Mouse (Mus musculus) gastrocnemius, adult 18-20 months (tissue): ENCODE results near the gene Snrnp200. TPM values are rescaled to one million over a fixed set of nuclear protein-coding genes. Genes with fewer than 3 reads are reported as not detected.
"Not testable (repeated sequence)": the region's sequence is repeated elsewhere in the genome, so short reads cannot be mapped to it uniquely, and the experiment has no call there.

Source experiments
- DNase-seq: peaks from one replicate; pipeline ENCODE4 v3.0.0; 2021; ENCODE audit warnings: low spot score
- long read RNA-seq, 2 experiments: library from polyadenylated mRNA; stranded (forward); transcript quantifications; one replicate each; pipeline ENCODE4 v2.0.0; 2021
- total RNA-seq, 2 experiments: library from RNA; stranded (reverse); gene quantifications; 2 replicates each; pipeline ENCODE4 v1.2.3; 2021

Snrnp200 gene
- 10 to 100 TPM; 47.2 TPM for total RNA-seq
- long read RNA-seq, experiment 1, full-length matches to known transcripts: 29 of 53 reads
- long read RNA-seq, experiment 1, partial matches to known transcripts: 9 of 53 reads
- long read RNA-seq, experiment 1, other reads (novel, unspliced or antisense): 15 of 53 reads
- long read RNA-seq, experiment 2, full-length matches to known transcripts: 24 of 50 reads
- long read RNA-seq, experiment 2, partial matches to known transcripts: 24 of 50 reads
- long read RNA-seq, experiment 2, other reads (novel, unspliced or antisense): 2 of 50 reads

DNA sequence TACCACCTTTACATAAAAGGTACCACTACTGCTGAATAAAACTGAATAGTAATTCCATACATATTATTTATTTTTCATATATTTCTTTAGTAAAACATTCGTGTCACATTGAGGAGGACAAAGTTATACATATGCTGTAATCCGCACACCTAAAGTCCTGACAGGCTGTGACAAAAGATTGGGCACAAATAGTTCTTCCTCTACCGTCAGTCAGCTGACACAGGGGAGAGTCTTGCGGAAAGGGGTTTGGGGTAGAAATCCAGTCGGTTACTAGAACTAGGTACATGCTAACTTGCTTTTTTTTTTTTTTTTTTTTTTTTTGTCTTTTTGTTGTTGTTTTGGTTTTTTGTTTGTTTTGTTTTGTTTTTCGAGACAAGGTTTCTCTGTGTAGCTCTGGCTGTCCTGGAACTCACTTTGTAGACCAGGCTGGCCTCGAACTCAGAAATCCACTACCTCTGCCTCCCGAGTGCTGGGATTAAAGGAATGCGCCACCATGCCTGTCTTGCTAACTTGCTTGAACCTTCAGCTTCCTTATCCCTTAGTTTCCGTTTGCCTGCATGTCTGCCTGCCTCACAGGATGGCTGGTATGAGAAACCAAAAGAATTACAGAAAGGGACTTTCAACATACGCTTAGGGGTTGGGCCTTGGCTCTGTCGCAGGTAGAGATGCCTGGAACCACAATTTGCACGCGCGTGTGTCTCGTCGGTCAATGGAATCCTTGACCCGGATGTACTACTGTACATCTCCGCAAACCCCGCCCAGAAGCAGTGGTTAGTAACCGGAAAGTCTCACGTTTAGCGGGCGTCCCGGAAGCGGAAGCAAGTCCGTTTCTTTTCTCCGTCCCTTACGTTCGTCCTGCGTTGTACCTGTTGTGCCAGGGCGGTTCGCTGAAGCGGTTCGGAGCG lies at the start of gene Snrnp200, which contains the start of gene 1810024B03Rik:
TSS of gene Snrnp200 (plus strand) at position 840 of the 905 bp plus-strand sequence.
TSS of gene 1810024B03Rik (minus strand) at position 734 of the 905 bp plus-strand sequence.
- peak; percentile 96 for DNase-seq

DNA sequence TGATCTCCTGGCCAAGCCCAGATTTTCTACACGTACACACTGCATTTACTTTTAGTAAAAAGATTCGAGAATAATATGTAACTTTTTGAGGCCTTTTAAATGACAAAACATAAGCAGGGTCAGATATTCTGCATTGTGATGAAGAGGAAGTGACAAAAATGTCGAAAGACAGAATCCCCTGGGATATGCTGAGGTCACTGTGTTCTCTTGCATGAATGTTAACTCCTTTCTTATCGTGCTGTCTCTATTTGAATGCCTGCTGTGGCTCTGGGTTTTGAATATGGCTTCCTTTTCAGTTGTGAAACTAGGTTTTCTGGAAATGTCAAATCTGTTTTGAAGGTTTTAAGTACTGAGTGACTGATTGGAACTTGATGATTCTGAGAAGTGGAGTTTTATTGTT lies 42.5 kb upstream of the Snrnp200 start:
- no peak for DNase-seq

DNA sequence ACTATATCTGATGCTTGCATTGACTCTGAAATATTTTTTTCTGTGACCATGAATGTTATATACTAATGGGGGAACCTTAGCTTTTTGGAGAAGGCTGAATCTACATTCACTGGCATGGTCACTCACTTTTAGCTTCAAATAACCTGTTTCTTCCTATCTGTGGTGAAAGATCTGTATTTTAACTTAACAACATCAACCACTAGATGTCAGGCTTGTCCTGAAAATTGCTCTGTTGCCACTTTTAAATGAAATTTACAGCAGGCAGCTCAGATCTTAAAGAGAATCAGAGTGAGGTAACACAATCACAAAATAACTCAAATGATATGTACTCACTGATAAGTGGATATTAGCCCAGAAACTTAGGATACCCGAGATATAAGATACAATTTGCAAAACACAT lies 41.9 kb upstream of the Snrnp200 start:
- DNase-seq: peak; percentile 36

DNA sequence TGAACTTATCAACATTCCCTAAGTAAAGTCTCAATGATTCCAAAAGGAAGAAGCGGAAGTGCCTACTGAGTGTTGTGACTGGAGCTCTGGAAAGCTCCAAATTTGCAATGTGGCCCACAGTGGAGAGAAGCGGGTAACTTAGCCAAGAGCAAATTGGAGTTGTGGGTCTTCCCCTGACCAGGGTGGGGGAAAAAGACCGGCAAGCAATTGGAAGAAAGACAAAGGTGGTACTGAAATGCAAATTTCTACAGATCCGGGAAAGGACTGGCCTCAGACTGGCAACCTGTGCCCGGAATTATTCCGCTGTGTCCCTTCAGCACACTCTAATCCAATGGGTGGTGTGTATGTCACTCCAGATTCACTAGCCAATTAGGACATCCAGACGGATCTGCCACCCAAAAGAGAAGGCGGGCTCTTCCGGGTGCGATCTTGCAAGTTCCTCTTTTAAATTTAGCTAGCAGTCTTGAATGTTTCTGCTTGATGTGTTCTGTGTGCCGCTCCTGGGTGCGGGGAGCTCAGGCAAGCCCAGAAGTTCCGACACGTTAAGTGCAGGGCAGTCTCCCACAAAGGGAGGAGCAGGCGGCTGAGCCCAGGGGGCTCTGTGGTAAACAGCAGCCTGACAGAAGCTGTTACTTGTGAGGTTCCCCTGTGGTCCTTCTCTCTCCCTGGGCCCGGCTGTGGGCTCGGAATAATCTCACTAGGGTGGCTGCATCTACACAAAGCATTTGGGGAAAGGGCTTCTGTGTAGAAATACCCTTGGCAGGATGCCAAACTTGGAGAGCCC lies 25.4 kb upstream of the Snrnp200 start:
- DNase-seq: peak; percentile 83

DNA sequence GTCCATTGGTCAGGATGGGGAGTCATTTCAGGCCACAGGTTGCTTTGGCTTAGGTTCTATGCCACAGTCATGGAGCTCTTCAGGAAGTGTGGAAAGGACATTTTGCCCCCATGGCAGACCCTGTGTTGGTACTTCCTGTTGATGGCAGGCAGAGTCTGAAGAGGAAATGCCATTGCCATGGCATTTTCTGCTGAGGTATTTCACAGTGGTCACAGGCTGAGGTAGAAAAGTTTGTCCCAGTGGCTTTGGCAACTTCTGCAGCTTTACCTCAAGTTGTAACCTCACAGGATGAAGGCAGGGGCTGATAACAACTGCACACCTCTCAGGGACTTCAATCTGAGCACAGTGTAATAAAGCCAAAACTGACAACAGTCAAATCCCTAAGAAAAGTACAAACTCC lies 18.6 kb upstream of the Snrnp200 start:
- no peak for DNase-seq

DNA sequence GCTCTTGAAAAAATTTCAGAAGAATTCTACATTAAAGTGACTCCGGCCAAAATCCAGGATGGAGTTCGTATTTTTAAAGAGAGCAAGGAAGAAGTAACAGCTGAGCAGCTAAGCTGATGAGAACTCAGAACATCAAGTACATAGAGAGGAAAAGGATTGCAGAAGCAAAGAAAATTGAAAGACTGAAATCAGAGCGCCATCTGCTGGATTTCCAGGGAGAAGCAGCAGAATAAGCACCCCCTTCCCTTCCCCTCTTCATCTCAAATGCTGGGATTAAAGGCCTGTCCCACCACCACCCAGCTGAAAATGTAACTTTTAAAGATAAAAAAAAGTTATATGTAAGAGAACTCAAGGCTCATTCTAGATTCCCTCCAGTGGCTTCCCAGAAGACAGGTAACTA lies 3.3 kb upstream of the Snrnp200 start:
- peak; percentile 53 for DNase-seq

DNA sequence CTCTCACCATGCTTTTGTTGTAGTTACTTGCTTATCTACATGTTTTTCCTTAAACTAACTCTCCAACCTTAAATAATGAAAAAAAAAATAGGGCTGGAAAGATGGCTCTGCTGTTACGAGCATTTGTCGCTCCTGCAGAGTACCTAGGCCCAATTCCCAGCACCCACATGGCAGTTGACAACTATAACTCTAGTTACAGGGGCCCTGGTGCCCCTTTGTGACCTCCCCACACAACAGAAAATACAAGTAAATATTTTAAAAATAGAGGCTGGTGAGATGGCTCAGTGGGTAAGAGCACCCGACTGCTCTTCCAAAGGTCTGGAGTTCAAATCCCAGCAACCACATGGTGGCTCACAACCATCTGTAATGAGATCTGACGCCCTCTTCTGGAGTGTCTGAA lies 2.2 kb upstream of the Snrnp200 start:
- not testable (repeated sequence) for DNase-seq

DNA sequence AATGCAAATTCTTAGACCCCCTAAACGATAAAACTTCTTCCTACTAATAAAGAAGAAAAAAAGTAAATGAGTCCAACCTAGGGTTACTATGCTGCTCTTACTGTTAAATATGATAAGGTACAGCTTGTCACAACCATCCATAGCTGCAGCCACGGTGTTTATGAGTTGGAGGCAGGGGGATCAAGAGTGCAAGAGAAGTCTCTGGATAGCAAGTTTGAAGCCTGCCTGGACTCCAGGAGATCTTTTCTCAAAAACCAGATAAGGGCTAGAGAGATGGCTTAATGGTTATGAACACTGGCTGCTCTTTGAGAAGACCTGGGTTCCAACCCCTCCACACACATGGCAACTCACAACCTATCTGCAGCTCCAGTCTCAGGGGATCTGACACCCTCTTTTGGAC lies 1.3 kb upstream of the Snrnp200 start:
- no peak for DNase-seq

DNA sequence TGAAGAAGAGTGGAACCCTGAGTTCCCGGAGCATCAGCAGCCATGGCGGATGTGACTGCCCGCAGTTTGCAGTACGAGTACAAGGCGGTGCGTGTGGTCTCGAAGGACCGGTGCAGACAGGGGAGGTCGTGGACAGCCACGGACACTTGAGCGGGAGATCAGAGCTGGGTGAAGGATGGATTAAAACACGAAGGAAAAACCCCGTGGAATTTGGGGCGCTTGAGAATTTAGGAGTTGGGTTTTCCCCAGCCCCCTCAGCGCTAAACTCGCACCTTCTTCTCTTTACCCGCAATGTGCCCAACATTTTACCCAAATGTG lies 225 bp downstream of the Snrnp200 start:
- DNase-seq: no peak

DNA sequence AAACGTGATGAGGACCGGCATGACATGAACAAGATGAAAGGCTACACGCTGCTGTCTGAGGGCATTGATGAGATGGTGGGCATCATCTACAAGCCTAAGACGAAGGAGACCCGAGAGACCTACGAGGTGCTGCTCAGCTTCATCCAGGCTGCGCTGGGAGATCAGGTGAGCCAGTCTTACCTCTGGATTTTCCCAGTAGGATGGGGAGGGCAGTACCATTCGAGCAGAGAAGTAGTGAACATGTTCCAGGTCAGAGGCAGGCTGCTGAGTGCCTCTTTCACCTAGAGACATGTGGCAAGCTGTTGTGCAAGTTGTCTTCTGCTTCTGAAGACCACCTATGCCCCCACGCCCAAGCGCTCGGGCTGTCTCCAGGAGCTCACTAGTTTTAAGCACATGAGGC lies 2.5 kb downstream of the Snrnp200 start:
- DNase-seq: no peak

DNA sequence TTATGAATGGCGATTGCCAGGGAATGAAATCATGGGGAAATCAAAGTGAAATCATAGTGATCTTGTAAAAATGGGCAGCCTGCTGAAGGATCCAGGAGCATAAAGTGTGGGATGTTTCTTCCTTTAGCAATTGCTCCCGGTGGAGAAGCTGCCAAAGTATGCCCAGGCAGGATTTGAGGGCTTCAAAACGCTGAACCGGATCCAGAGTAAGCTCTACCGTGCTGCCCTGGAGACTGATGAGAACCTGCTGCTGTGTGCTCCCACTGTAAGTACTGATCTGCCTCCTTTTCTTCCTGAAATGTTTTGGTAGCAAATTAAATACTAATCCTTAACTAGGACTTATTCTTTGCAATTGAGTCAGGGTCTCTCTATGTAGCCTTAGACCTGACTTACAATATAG lies 9.6 kb downstream of the Snrnp200 start:
- DNase-seq: no peak

DNA sequence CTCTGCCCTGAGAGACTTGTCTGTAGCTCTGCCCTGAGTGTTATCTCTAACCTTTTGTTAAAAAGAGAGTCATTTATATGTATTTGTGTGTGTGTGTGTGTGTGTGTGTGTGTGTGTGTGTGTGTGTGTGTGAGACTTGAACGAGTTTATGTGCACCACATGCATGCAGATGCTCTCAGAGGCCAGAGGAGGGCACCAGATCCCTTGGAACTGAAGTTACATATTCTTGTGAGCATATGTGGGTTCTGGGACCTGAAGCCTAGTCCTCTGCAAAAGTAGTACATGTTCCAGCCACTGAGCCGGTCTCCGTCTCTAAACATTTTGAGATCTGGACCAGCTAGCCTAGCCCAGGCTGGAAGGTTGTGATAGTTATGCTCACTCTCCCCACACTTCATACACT lies 17.1 kb downstream of the Snrnp200 start:
- no peak for DNase-seq

DNA sequence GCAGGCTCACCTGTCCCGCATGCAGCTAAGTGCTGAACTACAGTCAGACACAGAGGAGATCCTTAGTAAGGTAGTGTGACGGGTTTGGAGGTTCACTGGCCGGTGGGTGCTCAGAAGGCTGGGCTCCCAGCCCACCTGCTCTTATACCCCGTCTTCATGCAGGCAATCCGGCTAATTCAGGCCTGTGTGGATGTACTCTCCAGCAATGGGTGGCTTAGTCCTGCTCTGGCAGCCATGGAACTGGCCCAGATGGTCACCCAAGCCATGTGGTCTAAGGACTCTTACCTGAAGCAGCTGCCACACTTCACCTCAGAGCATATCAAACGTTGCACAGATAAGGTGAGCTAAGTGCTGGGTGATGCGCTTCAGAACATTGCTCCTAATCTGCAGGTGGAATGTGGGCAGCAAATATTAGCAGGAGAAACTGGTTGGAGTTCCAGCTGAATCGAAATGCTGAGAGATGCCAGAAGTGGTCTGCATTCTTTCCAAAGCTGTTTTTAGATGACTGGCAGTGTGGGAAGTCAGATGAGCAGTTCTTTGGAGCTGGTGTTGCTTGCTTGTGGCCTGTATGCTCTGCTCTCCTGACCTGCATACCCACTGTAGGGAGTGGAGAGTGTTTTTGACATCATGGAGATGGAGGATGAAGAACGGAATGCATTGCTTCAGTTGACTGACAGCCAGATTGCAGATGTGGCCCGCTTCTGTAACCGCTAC lies 29.9 kb downstream of the Snrnp200 start:
- DNase-seq: no peak

DNA sequence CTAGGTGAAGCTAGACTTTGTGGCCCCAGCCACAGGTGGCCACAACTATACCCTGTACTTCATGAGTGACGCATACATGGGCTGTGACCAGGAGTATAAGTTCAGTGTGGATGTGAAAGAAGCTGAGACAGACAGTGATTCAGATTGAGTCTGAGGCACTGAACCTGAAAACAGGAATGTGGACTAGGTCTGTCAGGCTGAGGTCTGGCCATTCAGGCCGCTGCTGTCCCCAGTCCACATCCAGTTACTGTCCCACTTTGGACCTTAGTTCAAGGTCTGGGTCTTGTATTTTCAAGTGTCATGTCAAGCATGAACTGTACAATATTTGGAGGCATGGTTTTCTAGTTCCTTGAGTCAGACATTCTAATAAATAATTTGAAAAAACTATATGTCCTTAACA lies 31.9 kb downstream of the Snrnp200 start:
- DNase-seq: no peak

DNA sequence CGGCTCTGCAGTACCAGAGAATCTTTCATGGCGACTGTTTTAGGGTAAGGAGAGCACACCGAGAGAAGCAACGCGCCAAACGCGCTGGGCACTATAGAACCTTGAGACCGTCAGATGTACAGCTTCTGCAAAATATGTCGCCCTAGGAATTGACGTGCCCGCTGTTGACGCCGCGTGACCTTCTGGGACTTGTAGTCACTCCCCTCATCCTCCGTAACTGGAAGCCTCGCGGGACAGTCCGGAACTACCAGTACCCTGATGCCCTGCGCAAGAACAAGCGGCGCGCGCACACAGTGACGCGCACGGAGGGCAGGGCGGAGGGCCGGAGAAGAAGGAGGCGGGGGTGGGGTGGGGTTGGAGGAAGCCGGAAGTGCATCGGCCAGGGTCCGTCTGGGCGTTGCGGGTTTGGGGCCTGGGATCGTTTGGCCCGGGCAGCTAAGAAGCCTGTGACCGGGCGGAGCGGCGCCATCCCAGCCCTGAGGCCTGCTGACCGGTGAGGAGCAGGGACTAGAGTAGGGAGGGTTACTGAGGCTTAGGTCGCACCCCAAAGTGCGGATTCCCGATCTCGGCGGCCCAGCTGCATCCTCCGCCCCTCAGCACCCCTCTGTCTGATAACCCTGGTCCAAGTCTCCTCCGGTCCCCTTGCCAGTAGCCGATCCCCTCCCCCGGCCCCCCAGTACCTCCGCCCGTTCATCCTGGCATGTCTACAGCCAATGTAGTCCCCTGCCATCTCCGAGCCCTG lies 39.6 kb downstream of the Snrnp200 start, which contains the start of the genes Ciao1 and Tmem127:
TSS of gene Ciao1 (minus strand) at position 225 of the 742 bp plus-strand sequence.
TSS of gene Tmem127 (plus strand) at position 317 of the 742 bp plus-strand sequence.
- peak; percentile 98 for DNase-seq

DNA sequence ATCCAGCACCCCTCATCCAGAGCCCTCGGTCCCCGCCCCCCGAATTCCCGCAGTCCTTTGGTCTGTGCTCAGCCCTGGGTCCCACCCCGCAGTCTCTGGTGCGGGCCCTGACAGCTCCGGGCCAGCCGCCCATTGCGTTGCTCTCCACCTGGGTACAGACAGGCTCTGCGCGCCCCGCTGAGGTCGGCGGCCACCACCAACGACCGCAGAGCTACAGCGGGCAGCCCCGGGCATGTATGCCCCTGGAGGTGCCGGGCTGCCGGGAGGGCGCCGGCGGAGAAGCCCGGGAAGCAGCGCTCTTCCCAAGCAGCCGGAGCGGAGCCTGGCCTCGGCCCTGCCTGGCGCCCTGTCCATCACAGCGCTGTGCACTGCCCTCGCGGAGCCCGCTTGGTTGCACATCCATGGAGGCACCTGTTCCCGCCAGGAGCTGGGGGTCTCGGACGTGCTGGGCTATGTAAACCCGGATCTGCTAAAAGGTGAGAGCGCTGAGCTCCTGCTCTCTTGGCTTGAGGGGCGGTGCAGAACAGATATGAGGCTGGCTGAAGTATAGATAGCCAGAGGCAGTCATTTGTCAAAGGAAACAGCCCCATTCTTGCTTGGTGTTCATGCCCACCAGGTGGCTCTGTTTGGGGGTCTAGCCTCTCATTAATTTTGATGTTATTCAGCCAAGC lies 40.3 kb downstream of the Snrnp200 start:
- DNase-seq: peak; percentile 27

DNA sequence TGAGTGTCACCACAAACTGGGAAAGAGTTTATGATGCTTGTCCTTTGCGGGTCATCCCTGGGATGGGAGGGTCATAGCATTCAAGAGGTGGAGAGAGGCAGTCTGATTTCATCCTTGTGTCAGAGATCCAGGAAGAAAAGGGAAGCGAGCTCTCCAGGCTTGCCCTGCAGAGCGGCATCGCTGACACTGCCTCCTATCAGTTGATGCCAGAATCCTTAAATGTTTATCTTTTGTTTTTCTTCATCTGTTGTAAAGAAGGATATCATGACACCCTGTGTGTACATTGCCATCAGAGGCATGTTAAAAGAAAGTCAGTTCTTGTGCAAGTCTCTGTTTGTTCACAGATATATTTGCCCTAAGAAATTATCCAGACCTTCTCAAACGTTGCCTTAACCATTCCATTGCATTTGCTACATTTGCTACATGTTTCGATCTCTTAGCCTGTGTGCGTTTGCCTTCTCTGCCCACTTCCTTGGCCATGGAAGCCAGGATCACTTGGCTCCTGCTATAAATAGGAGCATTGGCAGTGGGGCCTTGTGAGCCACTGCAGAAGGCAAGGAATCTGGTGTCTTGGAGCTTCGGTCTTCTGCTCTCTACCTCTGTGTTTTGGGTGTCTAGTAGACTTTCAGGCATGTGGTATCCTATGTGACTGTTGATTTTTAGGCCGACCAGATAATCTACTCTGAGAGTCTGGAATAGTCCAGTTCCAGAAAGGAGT lies 42.3 kb downstream of the Snrnp200 start:
- DNase-seq: peak; percentile 59

DNA sequence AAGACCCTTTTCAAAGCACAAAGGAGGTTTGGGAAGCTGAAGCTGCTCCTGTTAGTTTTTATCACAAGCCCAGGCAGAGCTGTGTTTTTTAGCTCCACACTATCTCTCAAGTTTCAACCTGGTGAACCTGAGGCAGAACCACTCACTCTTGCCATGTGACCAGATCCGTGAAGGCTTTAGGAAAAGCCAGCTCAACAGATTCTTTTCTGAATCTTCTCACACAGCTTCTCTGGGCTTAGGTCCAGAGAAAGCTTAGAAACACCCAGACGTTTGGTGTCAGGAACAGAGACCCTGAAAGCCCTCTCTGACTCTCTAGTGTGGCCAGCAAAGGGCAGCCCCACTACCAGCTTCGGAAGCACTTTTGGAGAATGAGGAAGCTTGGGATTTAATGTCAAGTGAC lies 43.3 kb downstream of the Snrnp200 start:
- DNase-seq: peak; percentile 48

DNA sequence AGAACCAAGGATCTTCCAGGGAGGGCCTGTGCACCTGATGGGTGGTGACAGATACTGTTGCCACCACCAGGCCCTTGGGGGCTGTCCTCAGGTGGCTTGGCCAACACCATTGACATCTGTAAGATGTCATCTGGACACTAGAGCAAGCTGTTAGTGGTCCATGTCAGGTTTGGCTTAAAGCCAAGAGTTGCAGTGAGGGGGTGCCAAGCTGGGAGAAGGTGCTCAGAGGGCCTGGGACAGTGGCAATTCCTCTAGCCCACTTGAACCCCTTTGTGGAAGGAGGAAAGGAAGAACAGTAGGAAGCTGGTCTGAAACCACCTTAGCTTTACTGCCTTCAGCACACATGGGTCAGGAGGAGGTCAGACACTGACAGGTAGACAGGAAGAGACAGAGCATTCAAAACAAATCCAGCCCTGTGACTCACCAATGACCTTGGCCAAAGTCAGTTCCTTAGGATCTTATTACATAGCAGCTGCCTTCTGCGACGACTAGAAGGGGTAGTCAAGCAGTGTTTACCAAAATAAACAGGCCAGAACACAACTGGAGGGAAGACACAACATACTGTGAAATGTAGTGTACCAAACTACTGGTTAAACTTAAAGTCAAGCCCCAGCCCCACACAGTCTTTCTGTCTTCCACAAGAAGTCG lies 43.8 kb downstream of the Snrnp200 start:
- DNase-seq: peak; percentile 65
